Mouse (Mus musculus): ENCODE data around the gene Taar3. TPM values are rescaled to one million over a fixed set of nuclear protein-coding genes. Genes with fewer than 3 reads are reported as not detected.

Taar3 gene
- polyA plus RNA-seq (2012; fragmentation: generic; extraction: Trizol) = not detected

GRCm38 (mm10) chr10:23949508-23950005 is at the start of gene Taar3:
Taar3 (plus strand) TSS chr10:23949558.

DNA sequence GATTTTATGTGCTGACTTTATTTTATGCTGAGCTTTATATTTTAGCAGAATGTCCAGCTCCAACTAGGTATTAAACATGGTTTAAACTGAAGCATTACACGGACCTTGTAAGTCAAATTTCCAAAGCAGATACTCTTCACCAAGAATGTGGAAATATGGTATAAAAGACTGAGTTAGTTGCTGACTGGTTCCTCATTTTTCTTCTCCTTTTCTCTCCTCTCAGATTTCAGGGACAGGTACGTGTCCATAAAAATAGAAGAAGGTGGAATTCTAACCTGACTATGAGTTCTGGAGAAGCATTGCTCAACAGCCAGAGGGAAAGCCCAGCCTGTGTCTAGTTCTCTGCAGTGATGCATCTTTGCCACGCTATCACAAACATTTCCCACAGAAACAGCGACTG is 29.3 kb upstream of the Taar3 start, which contains the start of gene Taar1:
TSS of gene Taar1 (plus strand) at position 301 of the 400 bp plus-strand sequence.

DNA sequence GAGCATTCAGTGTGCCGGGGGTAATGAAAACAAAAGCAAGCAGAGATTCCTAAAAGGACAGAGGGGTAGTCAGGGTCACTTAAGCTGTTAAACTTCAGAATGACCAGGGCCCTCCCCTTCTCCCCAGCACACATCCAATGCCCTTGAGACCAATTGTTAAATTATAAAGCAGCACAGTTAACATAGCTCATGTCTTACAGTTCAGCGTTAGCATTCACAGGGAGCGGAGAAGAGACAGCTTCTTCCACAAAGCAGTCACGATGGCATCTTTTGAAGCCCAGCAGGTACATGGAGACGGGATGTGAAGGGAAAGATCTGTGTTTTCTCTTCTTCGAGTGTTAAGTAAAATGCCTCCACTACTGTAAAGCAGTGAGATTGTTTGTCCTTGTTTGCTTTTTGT is 11.0 kb upstream of the Taar3 start, which contains the start of gene Taar2:
TSS of gene Taar2 (plus strand) at position 261 of the 400 bp plus-strand sequence.

DNA sequence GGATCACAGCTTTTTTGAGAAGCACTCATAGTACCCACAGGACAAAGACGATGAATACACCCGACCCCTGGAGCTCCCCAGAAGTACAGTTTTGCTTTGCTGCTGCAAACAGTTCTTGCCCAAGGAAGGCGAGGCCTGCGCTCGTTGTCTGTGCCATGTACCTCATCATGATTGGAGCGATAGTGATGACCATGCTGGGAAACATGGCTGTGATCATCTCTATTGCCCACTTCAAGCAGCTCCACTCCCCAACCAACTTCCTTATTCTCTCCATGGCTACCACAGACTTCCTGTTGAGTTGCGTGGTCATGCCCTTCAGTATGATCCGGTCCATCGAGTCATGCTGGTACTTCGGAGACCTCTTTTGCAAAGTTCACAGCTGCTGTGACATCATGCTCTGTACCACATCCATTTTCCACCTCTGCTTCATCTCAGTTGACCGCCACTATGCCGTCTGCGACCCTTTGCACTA is 11.1 kb downstream of the Taar3 start, which contains the start of gene Taar4:
TSS of gene Taar4 (plus strand) at position 51 of the 472 bp plus-strand sequence.

GRCm38 (mm10) chr10:23970656-23971165 is 21.4 kb downstream of the Taar3 start, which contains the start of gene Taar5:
Taar5 (plus strand) TSS chr10:23970706.

DNA sequence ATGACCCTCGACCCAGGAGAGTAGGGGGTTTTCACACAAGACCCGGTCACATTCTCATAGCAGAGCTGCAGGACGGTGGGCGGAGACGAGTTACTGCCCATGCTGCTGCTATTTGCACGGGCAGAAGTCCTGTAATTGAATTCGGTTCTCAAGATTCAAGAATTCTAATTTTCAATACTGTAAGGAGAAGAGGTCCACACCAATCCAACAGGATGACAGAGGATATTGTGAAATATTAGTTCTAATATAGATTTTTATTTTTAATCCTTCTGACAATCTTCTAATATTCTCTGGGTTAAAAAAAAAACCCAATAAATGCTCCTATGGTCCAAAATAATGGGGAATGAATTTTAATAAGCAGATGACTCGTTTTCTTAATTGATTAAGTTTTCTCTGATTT is 36.2 kb downstream of the Taar3 start, which contains the start of gene Taar6:
TSS of gene Taar6 (minus strand) at position 101 of the 400 bp plus-strand sequence.

GRCm38 (mm10) chr10:23993381-23993780 is 44.0 kb downstream of the Taar3 start, which contains the start of gene Taar7a:
Taar7a (minus strand) TSS chr10:23993481.

GRCm38 (mm10) chr10:23999639-24000038 is 50.3 kb downstream of the Taar3 start, which contains the start of gene Taar7b:
Taar7b (plus strand) TSS chr10:23999939.

Other genes with a start within 250 kb of the Taar3 start
- 1,000 to 10,000 TPM; 6,713 to 8,510 TPM for gene Rps12, start 162.3 kb upstream of the Taar3 start, polyA plus RNA-seq (2012; fragmentation: generic; extraction: Trizol)
- gene Slc18b1, start 152.6 kb upstream of the Taar3 start, polyA plus RNA-seq (2012; fragmentation: generic; extraction: Trizol) = 10 to 100 TPM in 1 of 2 experiments, 1 to 10 TPM in 1; 3.3 to 13.5 TPM
- not detected for gene Vnn3, start 98.1 kb upstream of the Taar3 start, polyA plus RNA-seq (2012; fragmentation: generic; extraction: Trizol)
- under 1 TPM; 0.09 to 0.57 TPM for gene Vnn1, start 54.9 kb upstream of the Taar3 start, polyA plus RNA-seq (2012; fragmentation: generic; extraction: Trizol)
- not detected for gene Taar1, start 29.2 kb upstream of the Taar3 start, polyA plus RNA-seq (2012; fragmentation: generic; extraction: Trizol)
- gene Taar2, start 11.0 kb upstream of the Taar3 start, polyA plus RNA-seq (2012; fragmentation: generic; extraction: Trizol) = not detected
- not detected for gene Taar4, start 10.9 kb downstream of the Taar3 start, polyA plus RNA-seq (2012; fragmentation: generic; extraction: Trizol)
- gene Taar5, start 21.1 kb downstream of the Taar3 start, polyA plus RNA-seq (2012; fragmentation: generic; extraction: Trizol) = under 1 TPM in 1 of 2 experiments, not detected in 1; 0.05 TPM
- not detected for gene Taar6, start 36.1 kb downstream of the Taar3 start, polyA plus RNA-seq (2012; fragmentation: generic; extraction: Trizol)
- not detected for gene Taar7a, start 43.9 kb downstream of the Taar3 start, polyA plus RNA-seq (2012; fragmentation: generic; extraction: Trizol)
- not detected for gene Taar7b, start 50.4 kb downstream of the Taar3 start, polyA plus RNA-seq (2012; fragmentation: generic; extraction: Trizol)
- gene Taar7d, start 77.7 kb downstream of the Taar3 start, polyA plus RNA-seq (2012; fragmentation: generic; extraction: Trizol) = not detected
- not detected for gene Taar7e, start 88.1 kb downstream of the Taar3 start, polyA plus RNA-seq (2012; fragmentation: generic; extraction: Trizol)
- gene Taar7f, start 100.0 kb downstream of the Taar3 start, polyA plus RNA-seq (2012; fragmentation: generic; extraction: Trizol) = not detected
- not detected for gene Taar8a, start 126.9 kb downstream of the Taar3 start, polyA plus RNA-seq (2012; fragmentation: generic; extraction: Trizol)
- not detected for gene Taar8b, start 142.7 kb downstream of the Taar3 start, polyA plus RNA-seq (2012; fragmentation: generic; extraction: Trizol)
- not detected for gene Taar8c, start 152.4 kb downstream of the Taar3 start, polyA plus RNA-seq (2012; fragmentation: generic; extraction: Trizol)
- not detected for gene Taar9, start 160.0 kb downstream of the Taar3 start, polyA plus RNA-seq (2012; fragmentation: generic; extraction: Trizol)
- gene Stx7, start 199.7 kb downstream of the Taar3 start, polyA plus RNA-seq (2012; fragmentation: generic; extraction: Trizol) = 10 to 100 TPM in 1 of 2 experiments, 1 to 10 TPM in 1; 4.6 to 53.3 TPM